Mouse (Mus musculus) thymus, postnatal 10 days (tissue): ENCODE measurements around the gene Stum.
A peak's percentile ranks its signal among the peaks of the same experiment; 100 is the strongest.

ENCODE experiments used
- DNase-seq, 2 experiments: peaks; one replicate each; pipeline ENCODE4 v3.0.0; 2021; ENCODE audit warnings: low spot score in 2 of 2

Gene Stum

GRCm38 (mm10) chr1:180386951-180387749, 96.2 kb downstream of the Stum start:
- peak; percentile 96 to 97 for DNase-seq

DNA sequence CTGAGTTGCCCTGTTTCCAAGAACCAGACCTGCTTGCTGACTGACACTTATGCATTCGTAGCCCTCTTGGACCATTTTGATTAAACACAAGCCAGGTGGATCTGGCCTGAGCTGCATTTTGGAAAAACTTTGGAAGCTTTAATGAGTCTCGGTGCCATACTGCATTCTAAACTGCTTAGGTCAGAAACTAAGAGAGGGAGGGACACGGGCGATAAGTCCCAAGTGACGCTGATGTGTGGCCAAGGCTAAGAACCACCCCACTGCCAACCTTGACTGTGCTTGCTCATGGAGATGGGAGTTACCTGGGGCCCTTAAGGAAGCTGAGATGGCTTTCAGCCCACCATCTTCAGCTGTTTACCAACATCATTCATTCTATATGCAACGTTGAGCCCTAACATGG, 98.0 kb downstream of the Stum start:
- DNase-seq = no peak

GRCm38 (mm10) chr1:180384486-180384885, 98.8 kb downstream of the Stum start:
- DNase-seq = no peak

- no peak for DNase-seq
These were observed 99.4 kb downstream of the Stum start for GRCm38 (mm10) chr1:180383884-180384283.
